Mouse (Mus musculus): ENCODE results near the gene Dhcr24.

Dhcr24 gene

DNA sequence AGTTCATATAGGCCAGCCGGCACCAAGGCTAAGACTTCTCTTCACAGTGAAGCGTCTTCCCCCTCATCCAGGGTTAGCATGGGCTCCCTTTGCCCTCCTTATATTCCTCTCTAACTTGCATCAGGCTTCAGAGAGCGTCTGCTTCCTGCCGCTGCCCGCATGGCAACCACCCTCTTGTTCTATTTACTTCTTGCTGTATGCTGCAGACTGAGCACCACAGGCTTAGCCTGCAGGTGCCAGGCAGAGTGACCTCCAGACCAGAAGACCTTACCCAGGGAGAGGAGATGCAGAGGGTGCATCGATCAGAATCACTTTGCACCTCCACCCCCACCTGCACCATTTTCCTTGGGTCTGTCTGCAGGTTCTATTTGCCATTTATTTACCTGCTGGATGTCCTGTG is 1.2 kb downstream of the Dhcr24 start:
- DNase-seq, result peak; percentile 23

- no peak for DNase-seq
These were observed 2.3 kb downstream of the Dhcr24 start for GRCm38 (mm10) chr4:106562837-106563790.

DNA sequence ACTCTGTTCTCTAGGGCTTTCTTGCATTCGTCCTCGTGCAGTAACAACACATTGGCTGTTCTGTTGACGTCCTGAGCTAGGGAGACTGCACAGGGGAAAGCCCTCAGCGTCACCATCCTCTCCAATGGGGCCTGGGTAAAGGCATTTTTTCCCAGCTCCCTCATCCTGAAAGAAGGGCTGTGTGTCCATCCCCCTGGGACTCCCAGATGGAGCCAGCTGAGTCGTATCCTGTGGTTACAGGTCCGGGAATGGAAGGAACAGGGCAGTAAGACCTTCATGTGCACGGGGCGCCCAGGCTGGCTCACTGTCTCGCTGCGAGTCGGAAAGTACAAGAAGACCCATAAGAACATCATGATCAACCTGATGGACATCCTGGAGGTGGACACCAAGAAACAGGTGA is 3.3 kb downstream of the Dhcr24 start:
- no peak for DNase-seq

DNA sequence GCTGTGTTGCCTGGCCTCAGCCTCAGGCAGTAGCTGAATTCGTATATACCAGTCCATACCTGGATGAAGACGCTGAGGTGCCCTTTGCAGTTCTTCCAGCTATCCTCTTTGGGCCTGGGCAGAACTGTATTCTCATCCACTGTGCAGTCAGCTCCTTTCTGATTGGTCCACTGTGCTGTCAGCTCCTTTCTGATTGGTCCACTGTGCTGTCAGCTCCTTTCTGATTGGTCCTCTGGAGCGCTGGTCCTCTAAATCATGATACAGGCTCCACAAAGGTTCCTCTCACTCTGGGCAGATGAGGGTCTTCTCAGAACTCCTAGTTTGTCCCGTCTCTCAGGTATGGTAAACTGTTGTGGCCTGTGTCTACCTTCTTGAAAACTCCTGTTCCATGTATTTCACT is 8.8 kb downstream of the Dhcr24 start:
- DNase-seq, result no peak

DNA sequence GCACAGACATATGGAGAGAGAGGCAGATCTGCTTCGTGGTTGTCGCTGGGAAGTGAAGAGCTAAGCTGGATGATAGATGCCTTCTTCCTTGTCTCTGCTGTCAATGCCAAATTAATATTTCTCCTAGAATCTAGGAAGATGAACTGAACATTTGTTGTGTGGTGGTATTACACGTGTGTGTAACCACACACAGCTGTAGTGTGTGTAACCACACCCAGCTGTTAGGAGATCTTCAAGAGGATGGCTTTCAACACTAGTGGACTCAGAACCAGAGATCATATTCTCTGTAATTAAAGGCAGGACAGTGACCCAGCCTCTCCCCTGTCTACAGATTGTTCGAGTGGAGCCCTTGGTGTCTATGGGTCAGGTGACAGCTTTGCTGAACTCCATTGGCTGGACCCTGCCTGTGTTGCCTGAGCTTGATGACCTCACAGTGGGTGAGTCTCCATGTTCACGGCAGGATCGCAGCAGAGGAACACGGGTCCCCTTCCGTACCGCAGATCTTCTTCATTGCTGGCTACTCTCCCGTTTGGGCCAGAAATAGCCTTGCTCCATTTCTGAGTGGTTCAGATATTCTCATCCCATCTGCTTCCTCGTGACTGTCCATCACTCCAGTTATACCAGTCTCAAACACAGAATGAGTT is 10.4 kb downstream of the Dhcr24 start:
- no peak for DNase-seq

DNA sequence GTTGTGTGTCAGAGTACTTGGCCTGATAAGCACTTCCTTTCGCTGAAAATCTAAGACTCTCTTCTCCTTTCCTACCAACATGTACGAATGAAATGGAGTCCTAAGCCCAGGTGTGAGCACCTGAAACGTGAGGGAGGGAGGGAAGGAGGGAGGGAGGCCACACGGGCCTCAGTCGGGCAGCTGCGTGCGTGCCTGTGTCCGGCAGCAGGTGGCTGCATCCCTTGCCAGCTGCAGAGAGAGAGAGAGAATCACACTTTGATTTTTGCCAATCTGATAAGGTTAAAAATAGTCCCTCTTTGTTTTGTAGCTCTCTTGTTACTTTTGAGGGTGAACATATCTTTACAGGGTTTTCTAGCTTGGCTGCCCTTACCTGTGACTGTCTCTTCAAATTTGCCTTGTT is 14.2 kb downstream of the Dhcr24 start:
- no peak for DNase-seq

- DNase-seq, result no peak
These were observed 16.7 kb downstream of the Dhcr24 start for GRCm38 (mm10) chr4:106577511-106577910.

DNA sequence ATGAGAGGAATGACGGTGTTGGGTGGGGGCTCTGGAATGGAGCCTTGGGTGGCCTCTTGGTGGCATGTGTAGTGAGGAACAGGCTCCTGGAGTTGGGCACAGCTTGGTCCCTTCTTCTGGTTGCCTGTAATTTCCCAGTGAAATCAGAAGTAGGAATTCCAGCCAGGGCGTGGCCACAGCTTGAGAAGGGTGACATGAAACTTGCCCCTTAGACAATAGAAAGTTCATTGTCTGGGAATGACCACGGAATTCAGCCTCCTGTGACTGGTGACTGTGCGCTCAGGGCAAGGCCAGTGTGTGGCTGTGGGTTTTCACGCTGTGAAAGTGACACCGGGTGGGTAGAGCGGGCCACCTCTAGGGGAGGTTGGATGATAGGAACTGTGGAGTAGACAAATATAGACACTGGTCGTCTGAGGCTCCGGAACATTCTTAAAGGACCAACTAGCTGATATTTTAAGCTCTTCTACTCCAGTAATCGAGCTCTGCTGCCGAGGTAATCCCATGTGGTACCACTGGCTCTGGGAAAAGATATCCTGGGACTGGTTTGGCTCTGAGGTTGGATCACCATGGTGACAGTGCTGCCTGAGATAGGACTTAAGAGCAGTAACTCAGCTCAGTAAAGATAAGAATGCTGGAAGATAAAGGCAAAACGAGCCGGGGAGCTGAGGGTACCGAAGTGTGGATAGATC is 20.5 kb downstream of the Dhcr24 start:
- DNase-seq, result no peak

DNA sequence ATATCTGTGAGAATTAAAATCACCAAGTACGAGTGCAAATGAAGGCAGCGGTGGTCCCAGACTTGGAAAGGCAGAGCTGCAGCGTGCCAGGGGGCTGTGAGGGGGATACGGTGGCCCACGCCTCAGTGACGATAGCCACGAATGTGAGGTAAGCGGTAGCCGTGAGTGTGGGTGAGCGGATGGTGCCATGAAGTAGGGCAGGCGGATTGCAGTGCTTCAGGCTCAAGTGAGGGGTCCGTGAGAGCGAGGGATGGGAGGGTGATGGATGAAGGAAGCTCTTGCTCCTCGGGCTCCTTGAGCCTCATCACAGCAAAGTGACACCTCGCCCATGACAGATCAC is 21.0 kb downstream of the Dhcr24 start:
- no peak for DNase-seq

DNA sequence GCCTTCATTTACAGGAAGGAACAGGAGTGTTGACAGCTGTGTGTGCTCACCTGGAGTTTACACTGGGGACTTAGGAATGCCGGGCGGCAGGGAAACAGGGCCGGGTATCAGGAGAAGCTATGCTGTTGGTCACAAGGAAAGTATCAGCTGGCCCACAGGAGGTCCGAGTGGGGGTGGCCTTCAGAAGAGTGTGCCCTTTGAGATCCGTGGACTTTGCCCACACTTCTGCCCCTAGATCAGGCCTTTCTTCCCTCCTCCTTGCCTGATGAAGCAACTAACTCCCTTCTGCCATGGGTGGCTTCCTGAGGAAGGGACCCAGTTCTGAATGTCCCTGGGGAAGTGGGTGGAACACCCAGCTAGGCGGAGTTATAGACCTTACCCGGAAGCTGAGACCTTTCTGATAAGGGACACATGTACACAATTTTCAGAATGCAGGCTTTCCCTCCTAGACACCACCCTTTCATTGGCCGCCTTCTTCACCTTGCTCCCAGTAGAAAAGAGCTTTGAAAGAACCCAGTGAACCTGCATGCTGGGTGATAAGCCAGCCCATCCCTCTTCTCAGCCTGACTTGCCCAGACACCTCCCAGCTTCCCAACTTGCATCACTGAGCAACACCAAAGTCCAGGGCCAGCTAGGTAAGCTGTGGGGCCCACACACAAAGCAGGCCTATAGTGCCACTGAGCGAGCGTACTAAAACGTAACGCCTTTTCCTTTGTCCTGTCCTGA is 21.8 kb downstream of the Dhcr24 start:
- DNase-seq, result no peak

GRCm38 (mm10) chr4:106584665-106585064 is 23.8 kb downstream of the Dhcr24 start:
- DNase-seq, result no peak

GRCm38 (mm10) chr4:106587075-106587474 is 26.2 kb downstream of the Dhcr24 start:
- no peak for DNase-seq

GRCm38 (mm10) chr4:106590142-106590541 is 29.3 kb downstream of the Dhcr24 start:
- DNase-seq, result no peak

DNA sequence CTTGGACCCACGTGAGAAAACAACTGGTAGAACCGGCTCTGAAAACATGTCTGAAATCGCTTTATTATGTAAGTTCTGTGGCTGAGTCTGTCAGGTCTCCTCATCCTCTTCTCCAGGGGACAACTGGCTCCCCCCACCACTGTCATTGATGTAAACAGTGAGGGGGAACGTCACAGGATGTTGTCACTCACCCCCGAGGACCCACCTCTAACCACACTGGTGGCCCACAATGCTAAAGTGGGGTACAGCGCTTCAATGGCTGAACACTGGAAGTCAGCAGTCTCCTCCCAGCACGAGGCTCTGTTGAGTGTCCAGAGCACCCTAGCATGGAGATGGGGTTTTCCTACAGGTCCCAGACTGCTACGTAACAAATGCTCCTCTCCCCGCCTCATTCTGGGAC is 30.0 kb downstream of the Dhcr24 start:
- DNase-seq, result no peak

GRCm38 (mm10) chr4:106593636-106594035 is 32.8 kb downstream of the Dhcr24 start:
- no peak for DNase-seq

DNA sequence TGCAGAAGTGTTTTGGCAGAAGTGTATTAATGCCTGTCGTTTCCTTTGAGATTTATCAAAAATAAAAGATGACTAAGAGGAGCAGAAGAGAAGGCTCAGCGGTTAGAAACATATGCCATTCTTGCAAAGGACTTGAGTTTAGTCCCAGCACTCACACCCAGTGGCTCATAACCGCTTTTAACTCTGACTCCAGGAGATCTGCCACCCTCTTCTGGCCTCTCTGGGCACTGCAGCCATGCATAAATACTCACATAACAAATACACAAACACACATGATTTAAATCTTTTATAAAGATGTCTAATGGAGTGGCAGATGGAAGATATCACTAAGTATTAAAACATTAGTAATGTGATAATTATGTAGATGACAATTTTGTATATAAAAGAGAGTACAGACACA is 35.4 kb downstream of the Dhcr24 start:
- DNase-seq, result no peak

DNA sequence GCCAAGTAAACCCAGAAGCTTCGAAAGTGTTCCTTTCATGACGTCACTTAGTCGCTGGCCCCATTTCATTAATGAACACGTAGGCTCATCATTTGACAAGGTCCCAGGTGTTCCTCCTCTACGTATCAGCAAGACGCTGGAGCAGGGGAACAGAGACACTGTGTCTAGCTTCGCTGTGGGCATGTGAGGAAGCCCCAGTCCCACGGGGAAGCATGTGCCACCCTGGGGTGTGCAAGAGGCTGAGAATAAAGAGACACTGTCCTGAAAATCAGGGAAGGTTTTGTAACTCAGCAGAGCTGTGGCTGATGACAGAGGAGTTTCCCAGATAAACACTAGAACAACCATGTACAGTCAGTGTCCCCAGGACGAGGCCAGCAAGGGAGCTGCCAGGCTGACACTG is 36.2 kb downstream of the Dhcr24 start:
- DNase-seq, result no peak

DNA sequence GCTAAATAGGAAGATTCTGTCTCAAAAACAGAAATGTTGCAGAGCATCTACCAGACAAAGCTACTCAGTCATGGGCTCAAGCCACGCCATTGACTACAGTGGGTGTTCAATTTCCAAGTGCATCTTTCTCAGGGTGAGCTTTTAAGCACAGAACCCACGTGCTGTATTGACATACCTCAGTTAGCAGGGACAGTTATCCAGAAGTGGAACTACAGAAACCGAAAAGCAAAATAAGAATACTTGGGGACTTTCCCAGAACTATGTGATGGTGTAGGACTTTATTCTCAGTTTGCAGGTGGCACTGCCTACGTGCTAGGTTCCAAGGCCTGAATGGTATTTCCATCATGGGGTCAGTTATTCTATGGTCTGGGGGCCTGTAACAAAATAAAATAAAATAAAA is 36.9 kb downstream of the Dhcr24 start:
- DNase-seq, result no peak

GRCm38 (mm10) chr4:106599415-106599814 is 38.6 kb downstream of the Dhcr24 start:
- DNase-seq, result no peak

DNA sequence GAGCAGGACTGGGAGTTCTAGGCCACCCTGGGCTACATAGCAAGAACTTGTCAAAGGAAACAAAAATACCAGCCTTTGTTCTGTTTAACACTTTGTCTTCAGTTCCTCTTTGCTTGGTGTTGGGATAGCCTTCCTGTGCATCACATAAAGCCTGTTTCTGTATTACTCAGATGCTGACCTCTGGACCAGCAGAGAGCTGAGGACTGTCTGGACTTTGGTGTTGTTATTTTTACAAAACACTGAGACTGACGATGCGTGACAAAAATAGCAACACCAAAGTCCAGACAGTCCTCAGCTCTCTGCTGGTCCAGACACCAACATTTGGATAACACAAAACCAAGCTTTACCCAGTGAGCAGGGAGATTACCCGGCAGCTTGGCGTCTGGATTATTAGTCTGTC is 39.9 kb downstream of the Dhcr24 start:
- DNase-seq, result no peak

DNA sequence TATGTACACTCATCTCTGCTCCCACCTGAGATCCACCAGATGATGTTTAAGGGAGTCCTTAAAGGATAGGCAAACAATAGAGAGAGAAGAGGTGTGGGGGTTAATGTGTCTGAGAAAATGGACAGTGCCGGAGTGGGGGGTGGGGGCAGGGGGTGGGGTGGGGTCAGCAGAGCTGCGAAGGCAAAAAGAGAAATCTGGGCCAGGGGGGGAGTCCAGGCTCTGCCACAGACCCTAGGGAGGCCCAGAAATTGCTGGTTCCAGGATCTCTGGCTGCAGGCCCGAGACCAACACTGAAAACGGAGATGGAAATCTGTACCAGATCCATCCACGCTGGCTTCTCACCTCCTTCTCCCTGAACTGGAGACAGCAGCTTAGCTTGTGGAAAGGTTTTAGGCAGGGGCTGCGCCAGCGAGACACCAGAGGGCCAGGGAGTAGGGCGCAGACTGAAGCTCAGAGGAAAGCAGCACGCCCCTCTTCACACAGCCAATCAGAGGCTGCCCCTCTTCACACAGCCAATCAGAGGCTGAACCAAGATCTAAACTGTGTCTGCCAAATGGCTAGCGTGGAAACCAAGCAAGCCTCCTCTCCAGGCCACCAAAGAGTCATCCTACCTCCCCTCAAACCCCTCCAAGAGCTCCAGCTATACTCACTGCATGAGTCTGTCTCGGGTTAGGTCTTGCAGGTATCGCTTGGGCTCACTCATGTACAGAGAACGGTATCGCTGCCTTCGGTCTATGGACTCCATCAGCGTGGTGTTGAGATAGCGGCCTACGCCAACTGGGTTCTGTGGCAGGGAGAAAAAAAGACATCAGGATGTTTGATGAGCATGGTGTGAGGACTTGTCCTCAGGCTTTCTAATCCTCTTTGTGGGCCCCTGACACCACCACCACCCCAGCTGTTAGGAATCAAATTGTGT is 46.1 kb downstream of the Dhcr24 start:
- DNase-seq, result no peak

- no peak for DNase-seq
These were observed 47.1 kb downstream of the Dhcr24 start for GRCm38 (mm10) chr4:106607905-106608304.
